Mouse (Mus musculus) gastrocnemius, postnatal 25 days (tissue): ENCODE results near the gene Zfp3. TPM values are rescaled to one million over a fixed set of nuclear protein-coding genes. Genes with fewer than 3 reads are reported as not detected.

Source experiments
- DNase-seq: peaks from one replicate; pipeline ENCODE4 v3.0.0; 2022
- microRNA-seq, 2 experiments: library from miRNA; unstranded; fragments of <30 nt; microRNA quantifications; one replicate each; pipeline ENCODE4 v1.2.0; 2021; ENCODE audit warnings: borderline replicate concordance in 2 of 2
- total RNA-seq, 2 experiments: library from RNA; stranded (reverse); gene quantifications; 1 replicate in 1 of 2; 2 replicates in 1 of 2; pipeline ENCODE4 v1.2.3; 2021

Gene Zfp3
- total RNA-seq, 2 experiments from 2014 or later: 8.8 to 9.6 TPM

- no peak for DNase-seq
Observed at GRCm38 (mm10) chr11:70807630-70808029, 43.6 kb downstream of the Zfp3 start.

- DNase-seq: no peak
Observed at GRCm38 (mm10) chr11:70808101-70808500, 44.1 kb downstream of the Zfp3 start.

- DNase-seq: no peak
Observed at GRCm38 (mm10) chr11:70809011-70809410, 45.0 kb downstream of the Zfp3 start.

GRCm38 (mm10) chr11:70811041-70811440 lies 47.0 kb downstream of the Zfp3 start:
- DNase-seq: no peak

- no peak for DNase-seq
Observed at GRCm38 (mm10) chr11:70811471-70812240, 47.6 kb downstream of the Zfp3 start.

GRCm38 (mm10) chr11:70812365-70812764 lies 48.4 kb downstream of the Zfp3 start, which contains the start of gene Scimp:
TSS of gene Scimp (minus strand) at chr11:70812586.
- DNase-seq: no peak

- no peak for DNase-seq
Observed at GRCm38 (mm10) chr11:70815071-70815470, 51.1 kb downstream of the Zfp3 start.

- DNase-seq: no peak
Observed at GRCm38 (mm10) chr11:70815498-70816078, 51.6 kb downstream of the Zfp3 start.

GRCm38 (mm10) chr11:70816770-70817169 lies 52.8 kb downstream of the Zfp3 start:
- no peak for DNase-seq

- DNase-seq: no peak
Observed at GRCm38 (mm10) chr11:70820120-70820519, 56.1 kb downstream of the Zfp3 start.

- peak; percentile 66 for DNase-seq
Observed at GRCm38 (mm10) chr11:70821728-70822591, 58.0 kb downstream of the Zfp3 start.

Small RNAs within 50 kb of the gene (microRNA-seq; reads per million reads assigned to microRNA genes)
- 0 reads per million in 2 experiments for gene Gm22760

Other genes starting within 250 kb of the Zfp3 start
- gene Vmo1, start 249.6 kb upstream of the Zfp3 start, total RNA-seq: not detected
- not detected for gene Gltpd2, start 245.0 kb upstream of the Zfp3 start, total RNA-seq
- gene Psmb6, start 238.8 kb upstream of the Zfp3 start, total RNA-seq: 100 to 1,000 TPM; 242 to 248 TPM
- gene Gm40193, start 231.3 kb upstream of the Zfp3 start, total RNA-seq: not detected
- gene Pld2, start 224.1 kb upstream of the Zfp3 start, total RNA-seq: 10 to 100 TPM; 17.4 to 17.7 TPM
- 10 to 100 TPM; 26.3 to 27.2 TPM for gene Mink1, start 201.3 kb upstream of the Zfp3 start, total RNA-seq
- not detected for gene 4930544D05Rik, start 148.4 kb upstream of the Zfp3 start, total RNA-seq
- 10 to 100 TPM; 22.6 to 24.7 TPM for gene Chrne, start 145.0 kb upstream of the Zfp3 start, total RNA-seq
- not detected for gene Gp1ba, start 125.1 kb upstream of the Zfp3 start, total RNA-seq
- 10 to 100 TPM; 29.5 to 32.6 TPM for gene Rnf167, start 117.0 kb upstream of the Zfp3 start, total RNA-seq
- 100 to 1,000 TPM; 307 to 310 TPM for gene Slc25a11, start 116.7 kb upstream of the Zfp3 start, total RNA-seq
- 100 to 1,000 TPM; 284 to 293 TPM for gene Pfn1, start 109.6 kb upstream of the Zfp3 start, total RNA-seq
- 1,000 to 10,000 TPM; 7,828 to 7,878 TPM for gene Eno3, start 107.0 kb upstream of the Zfp3 start, total RNA-seq
- 10 to 100 TPM; 81.6 to 82.3 TPM for gene Spag7, start 94.8 kb upstream of the Zfp3 start, total RNA-seq
- gene Camta2, start 76.1 kb upstream of the Zfp3 start, total RNA-seq: 10 to 100 TPM; 36.9 to 37.3 TPM
- gene Inca1, start 64.1 kb upstream of the Zfp3 start, total RNA-seq: 1 to 10 TPM; 5.6 to 9.0 TPM
- 100 to 1,000 TPM; 388 to 467 TPM for gene Kif1c, start 63.7 kb upstream of the Zfp3 start, total RNA-seq
- gene Scimp, start 48.4 kb downstream of the Zfp3 start, total RNA-seq: not detected
- 10 to 100 TPM; 28.4 to 29.2 TPM for gene Rabep1, start 80.6 kb downstream of the Zfp3 start, total RNA-seq
- 10 to 100 TPM; 29.8 to 35.0 TPM for gene Nup88, start 205.8 kb downstream of the Zfp3 start, total RNA-seq
- gene Rpain, start 206.0 kb downstream of the Zfp3 start, total RNA-seq: 10 to 100 TPM; 11.8 to 12.9 TPM
- 100 to 1,000 TPM; 116 to 121 TPM for gene C1qbp, start 218.8 kb downstream of the Zfp3 start, total RNA-seq
- 1 to 10 TPM; 6.2 to 7.0 TPM for gene Dhx33, start 240.2 kb downstream of the Zfp3 start, total RNA-seq